Mouse (Mus musculus) G1E (cell line): ENCODE measurements around the gene Ncor2.

Source experiments
- CTCF ChIP-seq: IDR thresholded peaks from 2 replicates; pipeline ENCODE4 v1.5.1; 2012; ENCODE audit warnings: low read depth, low read length, inconsistent platforms, mixed read lengths
- GATA1 ChIP-seq: IDR thresholded peaks from 2 replicates; pipeline ENCODE4 v1.6.1; 2012; ENCODE audit warnings: borderline replicate concordance, low read length, inconsistent platforms, mixed read lengths
- GATA2 ChIP-seq: IDR thresholded peaks from 2 replicates; pipeline ENCODE4 v1.6.1; 2012; ENCODE audit warnings: low read depth, low read length, inconsistent platforms, borderline replicate concordance
- POLR2AphosphoS5 ChIP-seq: IDR thresholded peaks from 2 replicates; pipeline ENCODE4 v1.6.1; 2012; ENCODE audit warnings: low read depth, low read length, inconsistent platforms; ENCODE audit not compliant: insufficient replicate concordance
- TAL1 ChIP-seq: conservative IDR thresholded peaks from 2 replicates; pipeline ENCODE4 v1.6.1; 2012; ENCODE audit warnings: low read depth, low read length, inconsistent platforms, mixed read lengths

DNA sequence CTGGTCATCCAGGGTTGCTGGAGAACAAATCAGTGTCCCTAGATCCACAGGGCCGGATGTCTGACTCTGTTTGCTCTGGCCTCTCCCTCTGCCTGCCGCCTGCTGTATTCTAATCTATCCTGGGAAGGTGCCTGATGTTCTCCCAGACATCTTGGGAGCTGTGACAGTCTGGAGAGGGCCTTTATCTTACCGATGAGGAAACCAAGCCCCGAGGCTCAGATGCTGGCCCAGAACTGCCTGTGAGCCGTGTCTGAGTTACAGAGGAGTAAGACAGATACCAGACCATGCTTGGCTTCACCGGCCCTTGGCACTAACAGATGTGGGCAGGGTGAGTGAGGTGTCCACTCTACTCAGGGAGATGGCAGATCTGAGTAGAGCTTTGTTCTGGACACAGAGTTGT is 35.0 kb upstream of the Ncor2 start:
- TF ChIP-seq GATA1 (no peak), CTCF (no peak), TAL1 (no peak), POLR2AphosphoS5 (no peak), GATA2 (no peak)
